Mouse (Mus musculus) CH12.LX (cell line): ENCODE results near the gene Proser3. TPM values are rescaled to one million over a fixed set of nuclear protein-coding genes. Genes with fewer than 3 reads are reported as not detected.

Experiments
- DNase-seq: peaks from one replicate; pipeline ENCODE4 v3.0.0-alpha.2; 2013; ENCODE audit errors: extremely low read depth
- H3K27ac ChIP-seq: 2 replicates; pipeline ENCODE4 v1.5.1; 2012; ENCODE audit warnings: low read depth, mild to moderate bottlenecking, control low read depth, moderate library complexity; ENCODE audit not compliant: insufficient read depth
- H3K27me3 ChIP-seq: replicated peaks from 2 replicates; pipeline ENCODE3; 2012; ENCODE audit warnings: inconsistent platforms
- H3K36me3 ChIP-seq, 2 experiments: replicated peaks in 1 of 2; 2 replicates each; pipeline versions ENCODE3 to v1.6.1; 2012; ENCODE audit warnings: inconsistent platforms in 1 of 2, low read length in 1 of 2, mild to moderate bottlenecking in 1 of 2, mixed read lengths in 1 of 2, moderate library complexity in 1 of 2; ENCODE audit not compliant: control insufficient read depth in 1 of 2, insufficient read depth in 1 of 2
- H3K4me1 ChIP-seq, 2 experiments: 2 replicates each; pipeline ENCODE4 v1.6.1; 2012; ENCODE audit warnings: inconsistent platforms in 1 of 2, moderate library complexity in 1 of 2; ENCODE audit not compliant: insufficient read depth in 2 of 2, control insufficient read depth in 1 of 2
- H3K4me2 ChIP-seq: 2 replicates; pipeline ENCODE4 v1.6.1; 2012; ENCODE audit warnings: low read depth, mild to moderate bottlenecking, control low read depth; ENCODE audit not compliant: poor library complexity, insufficient read depth, severe bottlenecking
- H3K4me3 ChIP-seq, 3 experiments: fragments of 150-350 bp in 1 of 3; sonication (generic) in 1 of 3; replicated peaks in 1 of 3; 2 replicates each; pipeline versions ENCODE3 to v1.5.1; 2011 to 2012; ENCODE audit warnings: low read depth in 2 of 3, low read length in 2 of 3, mild to moderate bottlenecking in 2 of 3, moderate library complexity in 2 of 3, control low read depth in 1 of 3, improper control_type of control experiment in 1 of 3, inconsistent platforms in 1 of 3, mixed read lengths in 1 of 3; ENCODE audit not compliant: poor library complexity in 1 of 3
- H3K79me2 ChIP-seq: replicated peaks from 2 replicates; pipeline ENCODE4 v1.6.1; 2012; ENCODE audit warnings: mild to moderate bottlenecking, moderate library complexity; ENCODE audit not compliant: control insufficient read depth, poor library complexity, insufficient read depth, severe bottlenecking; ENCODE audit errors: extremely low read depth
- H3K9ac ChIP-seq: 2 replicates; pipeline ENCODE4 v1.6.1; 2012; ENCODE audit warnings: low read depth, mild to moderate bottlenecking, control low read depth, moderate library complexity; ENCODE audit not compliant: insufficient read depth
- H3K9me3 ChIP-seq: replicated peaks from 2 replicates; pipeline ENCODE3; 2012; ENCODE audit warnings: low read length, inconsistent platforms, mixed read lengths
- BHLHE40 ChIP-seq: IDR thresholded peaks from 2 replicates; pipeline ENCODE4 v1.6.1; 2011; ENCODE audit warnings: mild to moderate bottlenecking, low read depth, low read length, improper control_type of control experiment
- CHD1 ChIP-seq: IDR thresholded peaks from 2 replicates; pipeline ENCODE4 v1.6.1; 2012; ENCODE audit warnings: low read depth, low read length, improper control_type of control experiment, inconsistent platforms
- CHD2 ChIP-seq: IDR thresholded peaks from 2 replicates; pipeline ENCODE4 v1.6.1; 2011; ENCODE audit warnings: low read length, improper control_type of control experiment
- CTCF ChIP-seq, 2 experiments: IDR thresholded peaks in 1 of 2; conservative IDR thresholded peaks in 1 of 2; 2 replicates each; pipeline ENCODE4 v1.5.1; 2011 to 2012; ENCODE audit warnings: low read depth in 2 of 2, low read length in 2 of 2, improper control_type of control experiment in 1 of 2, inconsistent platforms in 1 of 2, mild to moderate bottlenecking in 1 of 2, moderate library complexity in 1 of 2
- E2F4 ChIP-seq: IDR thresholded peaks from 2 replicates; pipeline ENCODE4 v1.6.1; 2011; ENCODE audit warnings: low read depth, low read length, improper control_type of control experiment; ENCODE audit not compliant: insufficient replicate concordance
- EP300 ChIP-seq: IDR thresholded peaks from 2 replicates; pipeline ENCODE4 v1.6.1; 2011; ENCODE audit warnings: low read length, improper control_type of control experiment
- ETS1 ChIP-seq: conservative IDR thresholded peaks from 2 replicates; pipeline ENCODE4 v1.6.1; 2012; ENCODE audit warnings: low read depth, mild to moderate bottlenecking, inconsistent platforms, low read length, improper control_type of control experiment, moderate library complexity
- GABPA ChIP-seq: IDR thresholded peaks from 2 replicates; pipeline ENCODE4 v1.6.1; 2012; ENCODE audit warnings: low read depth, low read length, improper control_type of control experiment, inconsistent platforms; ENCODE audit not compliant: insufficient replicate concordance
- HCFC1 ChIP-seq: IDR thresholded peaks from 2 replicates; pipeline ENCODE4 v1.6.1; 2012; ENCODE audit warnings: low read depth, mild to moderate bottlenecking, inconsistent platforms, low read length, improper control_type of control experiment
- JUN ChIP-seq: IDR thresholded peaks from 2 replicates; pipeline ENCODE4 v1.6.1; 2011; ENCODE audit warnings: low read depth, mild to moderate bottlenecking, low read length, improper control_type of control experiment, moderate library complexity; ENCODE audit not compliant: insufficient read depth
- KAT2A ChIP-seq: IDR thresholded peaks from 2 replicates; pipeline ENCODE4 v1.6.1; 2012; ENCODE audit warnings: low read length, improper control_type of control experiment, inconsistent platforms; ENCODE audit not compliant: insufficient replicate concordance
- MAFK ChIP-seq: IDR thresholded peaks from 2 replicates; pipeline ENCODE4 v1.6.1; 2011; ENCODE audit warnings: low read length, improper control_type of control experiment; ENCODE audit not compliant: insufficient replicate concordance
- MAX ChIP-seq: IDR thresholded peaks from 2 replicates; pipeline ENCODE4 v1.6.1; 2011; ENCODE audit warnings: low read length, improper control_type of control experiment
- MAZ ChIP-seq: IDR thresholded peaks from 2 replicates; pipeline ENCODE4 v1.6.1; 2012; ENCODE audit warnings: low read depth, mild to moderate bottlenecking, inconsistent platforms, low read length, improper control_type of control experiment, moderate library complexity
- MEF2A ChIP-seq: IDR thresholded peaks from 2 replicates; pipeline ENCODE4 v1.6.1; 2014; ENCODE audit warnings: low read depth, mild to moderate bottlenecking, inconsistent platforms, low read length, improper control_type of control experiment, borderline replicate concordance
- MXI1 ChIP-seq: IDR thresholded peaks from 2 replicates; pipeline ENCODE4 v1.6.1; 2011; ENCODE audit warnings: mild to moderate bottlenecking, low read depth, low read length, improper control_type of control experiment
- MYC ChIP-seq: IDR thresholded peaks from 2 replicates; pipeline ENCODE4 v1.6.1; 2011; ENCODE audit warnings: low read depth, mild to moderate bottlenecking, improper control_type of control experiment, low read length
- NRF1 ChIP-seq: IDR thresholded peaks from 2 replicates; pipeline ENCODE4 v1.6.1; 2014; ENCODE audit warnings: low read depth, mild to moderate bottlenecking, inconsistent platforms, low read length, improper control_type of control experiment, moderate library complexity
- POLR2A ChIP-seq: IDR thresholded peaks from 2 replicates; pipeline ENCODE4 v1.6.1; 2011; ENCODE audit warnings: low read depth, mild to moderate bottlenecking, improper control_type of control experiment, low read length
- RAD21 ChIP-seq: IDR thresholded peaks from 2 replicates; pipeline ENCODE4 v1.6.1; 2011; ENCODE audit warnings: low read depth, mild to moderate bottlenecking, low read length, improper control_type of control experiment, moderate library complexity
- SIN3A ChIP-seq: IDR thresholded peaks from 2 replicates; pipeline ENCODE4 v1.6.1; 2012; ENCODE audit warnings: low read length, improper control_type of control experiment, inconsistent platforms
- SMC3 ChIP-seq: IDR thresholded peaks from 2 replicates; pipeline ENCODE4 v1.6.1; 2011; ENCODE audit warnings: low read depth, low read length, improper control_type of control experiment
- TBP ChIP-seq: conservative IDR thresholded peaks from 2 replicates; pipeline ENCODE4 v1.6.1; 2011; ENCODE audit warnings: low read depth, low read length, improper control_type of control experiment
- USF1 ChIP-seq: IDR thresholded peaks from 2 replicates; pipeline ENCODE4 v1.6.1; 2014; ENCODE audit warnings: low read depth, mild to moderate bottlenecking, inconsistent platforms, low read length, improper control_type of control experiment
- USF2 ChIP-seq: conservative IDR thresholded peaks from 2 replicates; pipeline ENCODE4 v1.6.1; 2011; ENCODE audit warnings: low read depth, low read length, improper control_type of control experiment
- ZC3H11A ChIP-seq: IDR thresholded peaks from 2 replicates; pipeline ENCODE4 v1.6.1; 2012; ENCODE audit warnings: low read depth, mild to moderate bottlenecking, inconsistent platforms, low read length, improper control_type of control experiment
- dilution Hi-C: fragments of 300-500 bp; cut with MboI; formaldehyde crosslinking; loops from 2 replicates; pipeline ENCODE4 v1.14.3; 2020; ENCODE audit warnings: low sequenced_read_pairs; ENCODE audit not compliant: extremely low pct_unique_long_range_greater_than_20kb, extremely low pct_ligation_motif_present
- in situ Hi-C: fragments of 300-500 bp; cut with MboI; formaldehyde crosslinking; loops from 3 replicates; pipeline ENCODE4 v1.14.3; 2019; ENCODE audit warnings: low sequenced_read_pairs, low pct_ligation_motif_present, low pct_unique_long_range_greater_than_20kb, mixed read lengths
- polyA plus RNA-seq: library from polyadenylated mRNA; unstranded; fragments of >175 nt; gene quantifications from 2 replicates; pipeline ENCODE4 v1.2.1, GENCODE M21; 2012; ENCODE audit warnings: low read depth; ENCODE audit not compliant: insufficient read length
- total RNA-seq, 2 experiments: library from RNA; depleted of rRNA; stranded (reverse); fragments of 300-350 nt in 1 of 2; fragments of >200 nt in 1 of 2; gene quantifications; 2 replicates each; pipeline ENCODE4 v1.2.3; 2012 to 2014

The Proser3 gene
- total and polyA plus RNA-seq, 3 experiments, result 2.0 to 6.0 (median 5.9) TPM

DNA sequence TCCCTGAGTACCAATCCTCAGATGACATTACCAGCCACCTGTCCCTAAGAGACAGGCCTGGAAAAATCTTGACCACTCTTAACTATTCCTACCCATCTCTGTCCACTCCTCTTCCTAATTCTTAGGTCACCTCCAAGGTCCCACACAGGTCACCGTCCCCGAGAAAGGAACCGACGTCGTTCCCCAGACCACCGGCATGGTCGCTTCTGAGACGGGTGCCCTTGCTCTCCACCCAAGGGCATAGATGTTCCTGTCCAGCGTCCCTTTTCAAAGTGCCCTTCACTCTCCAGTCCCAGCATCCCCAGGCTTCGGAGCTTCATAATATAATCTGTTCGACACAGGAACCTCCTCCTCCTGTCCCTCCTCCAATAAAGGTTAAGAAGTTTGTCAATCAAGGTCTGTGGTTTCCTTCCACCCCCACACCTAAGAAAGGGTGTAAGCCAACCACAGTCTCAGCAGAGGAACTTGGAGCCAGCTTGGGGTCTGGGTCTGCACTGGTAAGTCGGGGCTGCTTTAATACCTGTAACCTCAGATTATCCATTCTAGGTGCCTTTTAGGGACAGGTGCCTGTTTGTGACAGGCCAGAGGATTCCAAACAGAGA is 13.0 kb upstream of the Proser3 start, which contains the start of gene Igflr1 (continued):
- TF ChIP-seq MXI1 (no peak), CHD2 (no peak), ETS1 (no peak), POLR2A (no peak), HCFC1 (no peak), TBP (no peak)
- TF ChIP-seq, all 38 proteins: peak for 0

DNA sequence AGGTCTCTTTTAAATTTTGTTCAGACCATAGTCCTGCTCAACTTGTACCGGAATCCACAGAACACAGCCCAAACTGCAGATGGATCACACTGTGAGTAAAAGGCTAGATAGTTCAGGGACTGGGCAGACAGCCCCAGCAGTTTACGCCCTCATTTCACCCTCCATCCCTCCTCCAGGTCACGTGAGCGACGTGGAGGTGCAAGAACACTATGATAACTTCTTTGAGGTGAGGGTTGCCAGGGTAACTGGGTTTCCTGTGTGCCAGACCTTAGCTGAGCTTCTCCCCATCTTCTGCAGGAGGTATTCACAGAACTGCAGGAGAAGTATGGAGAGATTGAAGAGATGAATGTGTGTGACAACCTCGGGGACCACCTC is 11.8 kb upstream of the Proser3 start:
- H3K27ac ChIP-seq, result no peak overlapping the region

DNA sequence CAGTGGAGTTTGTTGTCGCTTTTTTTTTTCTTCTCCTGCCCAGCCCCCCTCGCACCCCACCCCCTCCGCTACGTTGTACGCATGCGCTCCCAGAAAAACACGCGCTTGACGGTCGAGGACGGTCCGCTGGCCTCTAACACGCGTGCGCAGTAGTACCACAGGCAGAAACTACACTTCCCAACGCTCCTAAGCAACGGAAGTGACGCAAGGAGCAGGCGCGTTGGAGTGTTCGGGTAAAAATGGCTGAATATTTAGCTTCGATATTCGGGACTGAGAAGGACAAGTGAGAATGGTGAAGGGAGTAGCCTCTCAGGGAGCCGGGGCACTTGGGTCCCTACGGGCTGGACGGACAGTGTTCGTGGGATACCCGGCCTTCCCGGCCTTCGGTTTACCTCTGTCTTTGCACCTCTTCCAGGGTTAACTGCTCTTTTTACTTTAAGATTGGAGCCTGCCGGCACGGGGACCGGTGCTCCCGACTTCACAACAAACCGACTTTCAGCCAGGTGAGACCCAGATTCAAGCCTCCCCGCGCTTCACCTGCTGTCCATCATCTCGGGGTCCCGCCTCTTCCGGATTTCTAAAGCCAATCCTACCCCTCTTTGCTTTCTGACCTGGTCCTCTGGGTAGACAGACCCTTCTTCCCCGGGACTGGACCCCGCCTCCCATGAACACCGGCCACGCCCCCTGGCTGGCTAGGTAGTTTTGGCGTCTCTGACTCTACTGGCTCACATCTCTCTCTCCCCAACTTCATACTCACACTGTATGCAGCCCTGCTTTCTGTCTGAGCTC is 11.2 kb upstream of the Proser3 start, which contains the start of the genes U2af1l4, Gm49396 and Psenen:
U2af1l4 (plus strand) TSS at position 185 of the 789 bp plus-strand sequence.
Gm49396 (plus strand) TSS at position 228 of the 789 bp plus-strand sequence.
Psenen (minus strand) TSS at position 511 of the 789 bp plus-strand sequence.
- peak within 1 kb of the TSS; percentile 81 for H3K27ac ChIP-seq
- peak; percentile 99 for DNase-seq
- H3K4me3 ChIP-seq, result peak within 1 kb of the TSS; percentile 85 to 100 (median 90)
- peak within 1 kb of the TSS; percentile 77 for H3K4me2 ChIP-seq
- H3K27me3 ChIP-seq, result no peaks in the 10 kb centered on the region
- H3K79me2 ChIP-seq, result peaks cover 22% of the 10 kb centered on the region
- in situ Hi-C loops (no loop called here), dilution Hi-C loops (no loop called here)
- H3K9ac ChIP-seq, result peak within 1 kb of the TSS; percentile 99
- no peaks in the 10 kb centered on the region for H3K9me3 ChIP-seq
- peaks cover 28 to 47% of the 10 kb centered on the region in 2 experiments for H3K36me3 ChIP-seq
- H3K4me1 ChIP-seq, result peaks cover 7 to 28% of the 10 kb centered on the region in 2 experiments; a peak in 3 of 4 replicates
- TF ChIP-seq RAD21 (no peak), MAFK (no peak), SMC3 (no peak), EP300 (no peak), NRF1 (peak; percentile 90), CHD2 (peak; percentile 98), JUN (no peak), BHLHE40 (peak; percentile 77; the same call in 1 of the 2 replicates), KAT2A (peak; percentile 98; the same call in 1 of the 2 replicates), E2F4 (peak; percentile 29; the same call in 1 of the 2 replicates), MYC (peak; percentile 89), USF1 (no peak), CHD1 (no peak), MAX (peak; percentile 93), SIN3A (peak; percentile 89; the same call in 1 of the 2 replicates), GABPA (peak; percentile 64; the same call in 1 of the 2 replicates), MAZ (peak; percentile 60; the same call in 1 of the 2 replicates), MEF2A (peak; percentile 68), USF2 (no peak)

More for the DNA sequence above, 11.8 kb upstream of the Proser3 start:
- peak overlapping the region; percentile 85 to 100 (median 90) for H3K4me3 ChIP-seq
- no peak for DNase-seq
- in situ Hi-C loops, result no loop called here
- H3K27me3 ChIP-seq, result no peaks in the 10 kb centered on the region
- H3K4me1 ChIP-seq, result peaks cover 7 to 22% of the 10 kb centered on the region in 2 experiments; a peak in 3 of 4 replicates
- peak overlapping the region; percentile 45; the same call in 1 of the 2 replicates for H3K9ac ChIP-seq
- H3K79me2 ChIP-seq, result peaks cover 16% of the 10 kb centered on the region
- no peak for TF ChIP-seq CTCF (conservative IDR thresholded peaks at IDR 0.05 in 1 of 2, IDR thresholded peaks at IDR 0.05 in 1 of 2; ENCODE audit: low read depth in 2 of 2, low read length in 2 of 2)
- no peak for TF ChIP-seq KAT2A
- TF ChIP-seq MAZ, result no peak
- TF ChIP-seq ZC3H11A, result no peak
- TF ChIP-seq HCFC1, result no peak
- no peak for TF ChIP-seq MAFK
- no peak for TF ChIP-seq RAD21
- TF ChIP-seq ETS1, result no peak
- TF ChIP-seq POLR2A, result no peak
- peaks cover 34 to 53% of the 10 kb centered on the region in 2 experiments for H3K36me3 ChIP-seq
- dilution Hi-C loops, result no loop called here
- H3K4me2 ChIP-seq, result peak overlapping the region; percentile 71
- no peaks in the 10 kb centered on the region for H3K9me3 ChIP-seq
